Mouse (Mus musculus) liver, embryonic 14.5 days (tissue): ENCODE measurements at regions not wholly inside any gene's neighbourhood (a gene's known extent, or its start where the extent isn't known, plus 50 kb on each side); places are given as distances from the start of the nearest gene placed in this dataset.

Experiments
- CTCF ChIP-seq: IDR thresholded peaks from 2 replicates; pipeline ENCODE4 v1.5.1; 2016; ENCODE audit warnings: antibody characterized with exemption, low read depth, control low read depth
- EP300 ChIP-seq: IDR thresholded peaks from 2 replicates; pipeline ENCODE4 v1.6.1; 2016; ENCODE audit warnings: antibody characterized with exemption, low read depth

DNA sequence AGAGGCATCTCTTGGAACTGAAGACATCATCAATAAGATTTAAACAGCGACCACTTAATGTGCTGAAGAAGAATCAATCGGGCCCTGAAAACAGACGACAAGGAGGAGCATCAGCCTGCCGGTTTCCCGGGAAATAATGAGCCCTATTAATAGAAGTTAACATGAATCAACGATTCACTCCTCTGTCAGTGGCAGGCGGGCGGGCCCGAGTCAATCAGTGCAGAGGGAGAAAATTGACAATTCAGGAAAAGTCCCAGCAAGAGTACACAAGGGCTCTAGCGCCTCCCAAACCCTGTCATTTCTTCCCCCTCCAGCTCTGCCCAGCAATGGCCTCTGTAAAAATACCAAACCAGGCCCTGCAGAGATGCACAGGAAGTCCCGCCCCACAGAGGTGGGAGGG lies 2416.4 kb upstream of the 5930422O12Rik start:
- no peak for TF ChIP-seq EP300
- TF ChIP-seq CTCF, result no peak
